Mouse (Mus musculus): ENCODE results near the gene Sf3b4. TPM values are rescaled to one million over a fixed set of nuclear protein-coding genes. Genes with fewer than 3 reads are reported as not detected.
A peak's percentile ranks its signal among the peaks of the same experiment; 100 is the strongest.
"Not testable (repeated sequence)": the region's sequence is repeated elsewhere in the genome, so short reads cannot be mapped to it uniquely, and the experiment has no call there.

The Sf3b4 gene
- polyA plus RNA-seq, 1 experiment from 2014 or later: 68.9 TPM

- H3K36me3 ChIP-seq (ENCODE audit: inconsistent target): no peaks in the 10 kb centered on the region
- peak within 1 kb of the TSS; percentile 55 for H3K4me3 ChIP-seq (ENCODE audit: inconsistent target)
- H3K79me2 ChIP-seq (ENCODE audit: inconsistent target): no peaks in the 10 kb centered on the region
- H3K27ac ChIP-seq: peak within 1 kb of the TSS; percentile 86
- 33% methylated on average over 16 of the region's 16 CpGs for WGBS (ENCODE audit: missing documents)
These were observed 10.0 kb upstream of the Sf3b4 start, which contains the start of gene Mtmr11 for GRCm38 (mm10) chr3:96161869-96162840. Gene Mtmr11, plus strand, starts transcription at chr3:96162004.

DNA sequence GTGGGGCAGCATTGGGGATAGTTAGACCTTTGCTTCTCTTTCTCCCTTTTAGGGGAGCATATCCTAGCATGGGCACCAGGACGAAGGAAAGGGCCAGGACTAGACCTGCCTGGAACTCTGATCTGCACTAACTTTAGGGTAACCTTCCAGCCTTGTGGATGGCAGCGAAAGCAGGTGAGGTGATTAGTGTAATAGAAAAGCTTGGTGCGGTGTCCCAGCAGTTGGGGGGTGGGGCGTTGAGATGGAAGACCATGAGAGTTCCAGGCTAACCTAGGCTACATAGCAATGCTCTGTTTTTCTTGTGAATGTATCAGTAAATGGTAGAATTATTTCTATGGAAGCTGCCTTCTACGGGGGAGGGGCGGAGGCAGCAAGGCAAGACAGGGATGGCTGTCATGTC lies 9.1 kb upstream of the Sf3b4 start:
- no peak overlapping the region for H3K27ac ChIP-seq
- WGBS (ENCODE audit: missing documents): 92% methylated on average over 6 of the region's 6 CpGs
- no peaks in the 10 kb centered on the region for H3K79me2 ChIP-seq (ENCODE audit: inconsistent target)
- H3K36me3 ChIP-seq (ENCODE audit: inconsistent target): no peaks in the 10 kb centered on the region
- no peak overlapping the region for H3K4me3 ChIP-seq (ENCODE audit: inconsistent target)

GRCm38 (mm10) chr3:96168466-96169158 lies 3.5 kb upstream of the Sf3b4 start:
- Histone ChIP-seq H3K79me2 (ENCODE audit: inconsistent target) (peaks cover 22% of the 10 kb centered on the region), H3K36me3 (ENCODE audit: inconsistent target) (no peaks in the 10 kb centered on the region), H3K27ac (no peak overlapping the region), H3K4me3 (ENCODE audit: inconsistent target) (no peak overlapping the region)
- WGBS (ENCODE audit: missing documents): 86% methylated on average over 11 of the region's 12 CpGs

DNA sequence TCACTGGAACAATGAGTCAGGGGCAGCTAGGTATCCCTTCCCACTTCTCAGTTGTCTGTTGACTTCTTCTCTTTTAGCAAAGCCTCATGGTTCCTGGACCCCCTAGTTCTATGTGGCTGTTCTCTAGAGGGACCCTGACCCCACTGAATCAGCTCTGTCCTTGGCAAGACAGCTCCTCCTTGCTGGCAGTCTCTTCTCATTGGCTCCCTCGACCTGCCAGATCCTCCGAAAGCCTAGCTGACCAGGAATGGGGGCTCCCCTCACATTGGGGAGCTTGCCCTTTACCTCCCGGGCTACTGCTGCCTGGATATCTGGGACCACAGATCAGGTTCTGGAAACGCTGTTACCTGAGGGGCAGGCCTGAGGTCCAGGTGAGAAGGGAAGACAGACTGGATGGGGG lies 1.9 kb upstream of the Sf3b4 start:
- Histone ChIP-seq H3K27ac (peak overlapping the region; percentile 95), H3K36me3 (ENCODE audit: inconsistent target) (no peaks in the 10 kb centered on the region), H3K4me3 (ENCODE audit: inconsistent target) (no peak overlapping the region), H3K79me2 (ENCODE audit: inconsistent target) (peaks cover 39% of the 10 kb centered on the region)
- 92% methylated on average over 4 of the region's 4 CpGs for WGBS (ENCODE audit: missing documents)

GRCm38 (mm10) chr3:96170976-96171545 lies 1.1 kb upstream of the Sf3b4 start:
- peaks cover 46% of the 10 kb centered on the region for H3K79me2 ChIP-seq (ENCODE audit: inconsistent target)
- peak overlapping the region; percentile 95 for H3K27ac ChIP-seq
- peak overlapping the region; percentile 92 for H3K4me3 ChIP-seq (ENCODE audit: inconsistent target)
- WGBS (ENCODE audit: missing documents): 59% methylated on average over 10 of the region's 10 CpGs
- H3K36me3 ChIP-seq (ENCODE audit: inconsistent target): peaks cover 5% of the 10 kb centered on the region; the same call in 1 of the 2 replicates

GRCm38 (mm10) chr3:96171583-96172196 lies 442 bp upstream of the Sf3b4 start:
- whole genome bisulfite sequencing (ENCODE audit: missing documents): 17% methylated on average over 18 of the region's 18 CpGs
- Histone ChIP-seq H3K27ac (peak overlapping the region; percentile 95), H3K79me2 (ENCODE audit: inconsistent target) (peaks cover 52% of the 10 kb centered on the region), H3K36me3 (ENCODE audit: inconsistent target) (peaks cover 8% of the 10 kb centered on the region; the same call in 1 of the 2 replicates), H3K4me3 (ENCODE audit: inconsistent target) (peak overlapping the region; percentile 92)

DNA sequence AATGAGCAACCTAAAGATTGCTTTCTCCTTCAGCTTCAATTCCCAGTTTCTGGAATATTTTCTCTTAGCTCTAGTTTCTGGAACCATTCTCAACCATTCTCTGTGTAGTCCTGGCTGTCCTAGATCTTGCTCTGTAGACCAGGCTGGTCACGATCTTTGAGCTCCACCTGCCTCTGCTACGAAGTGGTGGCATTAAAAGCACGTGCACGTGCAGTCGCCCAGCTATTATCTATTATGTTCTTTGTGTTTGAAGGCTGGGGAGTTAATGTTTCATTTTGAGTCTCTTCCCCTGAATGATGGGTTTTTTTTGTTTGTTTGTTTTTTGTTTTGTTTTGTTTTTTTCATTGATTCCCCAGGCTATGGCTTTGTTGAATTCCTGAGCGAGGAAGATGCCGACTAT lies 1.1 kb downstream of the Sf3b4 start:
- H3K79me2 ChIP-seq (ENCODE audit: inconsistent target): peaks cover 52% of the 10 kb centered on the region
- H3K36me3 ChIP-seq (ENCODE audit: inconsistent target): peaks cover 18% of the 10 kb centered on the region
- H3K27ac ChIP-seq: peak overlapping the region; percentile 95
- 48% methylated on average over 5 of the region's 7 CpGs for WGBS (ENCODE audit: missing documents)
- peak overlapping the region; percentile 92 for H3K4me3 ChIP-seq (ENCODE audit: inconsistent target)

DNA sequence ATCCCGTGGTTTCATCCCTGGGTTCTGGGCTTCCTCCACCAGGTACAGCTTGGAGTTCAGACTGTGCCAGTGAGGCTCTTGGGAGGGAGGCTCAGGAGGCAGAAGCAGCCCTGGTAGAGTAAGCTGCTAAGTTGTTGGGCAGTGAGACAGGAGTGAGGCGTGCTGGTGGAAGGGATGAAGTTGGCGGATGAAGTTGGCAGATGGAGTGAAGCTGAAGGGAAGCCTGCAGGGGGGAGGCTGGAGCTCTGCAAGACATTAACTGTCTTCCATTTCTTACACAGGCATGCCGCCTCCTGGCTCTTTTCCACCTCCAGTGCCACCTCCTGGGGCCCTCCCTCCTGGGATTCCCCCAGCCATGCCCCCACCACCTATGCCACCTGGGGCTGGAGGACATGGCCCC lies 1.9 kb downstream of the Sf3b4 start:
- Histone ChIP-seq H3K79me2 (ENCODE audit: inconsistent target) (peaks cover 52% of the 10 kb centered on the region), H3K36me3 (ENCODE audit: inconsistent target) (peaks cover 22% of the 10 kb centered on the region), H3K27ac (peak overlapping the region; percentile 68)
- WGBS (ENCODE audit: missing documents): 91% methylated on average over 3 of the region's 4 CpGs
- not testable (repeated sequence) for H3K4me3 ChIP-seq (ENCODE audit: inconsistent target)

DNA sequence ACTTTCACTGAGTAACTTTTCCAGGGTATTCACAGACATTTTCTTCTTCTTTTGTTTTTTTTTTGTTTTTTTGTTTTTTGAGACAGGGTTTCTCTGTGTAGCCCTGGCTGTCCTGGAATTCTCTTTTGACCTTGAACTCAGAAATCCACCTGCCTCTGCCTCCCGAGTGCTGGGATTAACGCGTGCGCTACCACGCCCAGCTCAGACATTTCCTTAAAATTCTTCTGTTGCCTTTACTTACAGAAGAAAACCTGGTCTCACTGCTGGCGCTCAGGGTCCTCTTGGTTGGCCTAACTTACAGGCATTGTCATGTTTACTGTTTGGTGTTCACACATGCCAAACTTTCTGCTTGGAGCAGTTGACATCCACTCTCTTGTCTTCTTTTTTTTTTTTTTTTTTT lies 3.1 kb downstream of the Sf3b4 start:
- H3K4me3 ChIP-seq (ENCODE audit: inconsistent target): no peak overlapping the region

DNA sequence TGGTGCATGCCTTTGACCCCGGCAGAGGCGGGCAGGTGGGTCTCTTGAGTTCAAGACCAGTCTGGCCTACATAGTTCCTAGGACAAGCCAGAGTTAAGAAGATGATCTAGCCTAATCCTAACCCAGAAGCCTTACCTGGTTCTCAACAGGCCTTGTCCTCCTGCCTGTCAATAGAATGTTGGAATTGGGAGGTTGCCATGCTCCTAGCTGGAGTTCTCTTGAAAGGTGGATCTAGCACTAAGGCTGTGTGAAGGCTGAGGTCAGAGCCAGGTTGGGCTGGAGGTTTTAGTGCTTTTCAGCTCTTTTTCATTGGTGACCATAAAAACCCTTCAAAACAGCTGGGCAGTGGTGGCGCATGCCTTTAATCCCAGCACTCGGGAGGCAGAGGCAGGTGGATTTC lies 6.3 kb downstream of the Sf3b4 start:
- H3K36me3 ChIP-seq (ENCODE audit: inconsistent target): peaks cover 22% of the 10 kb centered on the region
- 90% methylated on average over 4 of the region's 4 CpGs for WGBS (ENCODE audit: missing documents)
- no peak overlapping the region for H3K4me3 ChIP-seq (ENCODE audit: inconsistent target)

More for the DNA sequence above, 3.1 kb downstream of the Sf3b4 start:
- H3K36me3 ChIP-seq (ENCODE audit: inconsistent target): peaks cover 22% of the 10 kb centered on the region
- H3K27ac ChIP-seq: peak overlapping the region; percentile 68
- peaks cover 52% of the 10 kb centered on the region for H3K79me2 ChIP-seq (ENCODE audit: inconsistent target)
- 97% methylated on average over 6 of the region's 6 CpGs for WGBS (ENCODE audit: missing documents)

GRCm38 (mm10) chr3:96178902-96179301 lies 6.8 kb downstream of the Sf3b4 start:
- 94% methylated on average over 2 of the region's 2 CpGs for WGBS (ENCODE audit: missing documents)
- Histone ChIP-seq H3K36me3 (ENCODE audit: inconsistent target) (peaks cover 22% of the 10 kb centered on the region), H3K4me3 (ENCODE audit: inconsistent target) (no peak overlapping the region), H3K79me2 (ENCODE audit: inconsistent target) (peaks cover 27% of the 10 kb centered on the region), H3K27ac (no peak overlapping the region)

More for the DNA sequence above, 6.3 kb downstream of the Sf3b4 start:
- Histone ChIP-seq H3K27ac (no peak overlapping the region), H3K79me2 (ENCODE audit: inconsistent target) (peaks cover 32% of the 10 kb centered on the region)

- H3K4me3 ChIP-seq (ENCODE audit: inconsistent target): no peak overlapping the region
- H3K79me2 ChIP-seq (ENCODE audit: inconsistent target): peaks cover 21% of the 10 kb centered on the region
- no peak overlapping the region for H3K27ac ChIP-seq
- H3K36me3 ChIP-seq (ENCODE audit: inconsistent target): peaks cover 22% of the 10 kb centered on the region
- 97% methylated on average over 4 of the region's 4 CpGs for WGBS (ENCODE audit: missing documents)
These were observed 7.4 kb downstream of the Sf3b4 start for GRCm38 (mm10) chr3:96179531-96179930.

- peaks cover 19% of the 10 kb centered on the region for H3K36me3 ChIP-seq (ENCODE audit: inconsistent target)
- peaks cover 7% of the 10 kb centered on the region; the same call in 1 of the 2 replicates for H3K79me2 ChIP-seq (ENCODE audit: inconsistent target)
- no peak within 1 kb of the TSS; the same call in 1 of the 2 replicates for H3K4me3 ChIP-seq (ENCODE audit: inconsistent target)
- no peak within 1 kb of the TSS for H3K27ac ChIP-seq
- WGBS (ENCODE audit: missing documents): 6% methylated on average over 17 of the region's 23 CpGs
These were observed 8.8 kb downstream of the Sf3b4 start, which contains the start of gene Sv2a for GRCm38 (mm10) chr3:96180727-96181477. Gene Sv2a, plus strand, starts transcription at chr3:96181151.
